Mouse (Mus musculus): ENCODE data around the gene Iglon5. TPM values are rescaled to one million over a fixed set of nuclear protein-coding genes. Genes with fewer than 3 reads are reported as not detected.

The Iglon5 gene
- polyA plus RNA-seq, 2 experiments: 0.07 TPM; not detected in 1

DNA sequence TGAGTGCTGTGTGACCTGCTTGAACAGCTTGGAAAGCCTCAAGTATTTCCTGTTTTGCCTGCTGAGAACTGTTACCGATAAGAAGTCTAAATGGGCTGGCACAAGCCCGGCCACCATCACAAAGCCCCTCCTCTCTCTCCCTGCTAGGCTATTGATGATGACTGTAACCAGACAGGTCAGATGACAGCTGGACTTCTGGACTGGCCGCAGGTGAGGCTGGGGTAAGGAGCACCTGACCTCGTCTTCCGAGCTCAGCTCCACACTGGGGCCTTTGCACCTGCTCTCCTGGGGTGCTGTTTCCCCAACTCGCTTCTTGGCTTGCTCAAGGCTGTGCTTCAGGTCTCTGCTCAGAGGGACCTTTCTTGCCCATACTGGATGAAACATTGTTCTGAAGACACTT is 35.5 kb downstream of the Iglon5 start:
- Histone ChIP-seq H3K27ac (no peak overlapping the region), H3K9ac (replicated peaks) (no peak overlapping the region), H3K36me3 (replicated peaks; ENCODE audit: control insufficient read depth, insufficient read depth, low read depth) (peaks cover 2% of the 10 kb centered on the region; the same call in 1 of the 2 replicates), H3K9me3 (ENCODE audit: control insufficient read depth, low read length) (no peaks in the 10 kb centered on the region), H3K4me1 (replicated peaks; ENCODE audit: control insufficient read depth in 2 of 2, insufficient read depth in 2 of 2, low read length in 1 of 2) (no peaks in the 10 kb centered on the region; a peak in 1 of 4 replicates), H3K4me2 (ENCODE audit: low read depth) (no peak overlapping the region), H3K27me3 (ENCODE audit: control insufficient read depth, insufficient read depth, low read length) (no peaks in the 10 kb centered on the region), H3K4me3 (ENCODE audit: insufficient read depth in 1 of 2, low read depth in 2 of 2, low read length in 2 of 2) (no peak overlapping the region)
- DNase-seq (ENCODE audit: low read depth in 3 of 3, low spot score in 3 of 3) (no peak), ATAC-seq (ENCODE audit: insufficient read depth) (no peak)
- TF ChIP-seq CTCF (IDR thresholded peaks at IDR 0.05; ENCODE audit: low read depth): no peak
- WGBS (ENCODE audit: insufficient replicate concordance): 57% methylated on average over 6 of the region's 6 CpGs

DNA sequence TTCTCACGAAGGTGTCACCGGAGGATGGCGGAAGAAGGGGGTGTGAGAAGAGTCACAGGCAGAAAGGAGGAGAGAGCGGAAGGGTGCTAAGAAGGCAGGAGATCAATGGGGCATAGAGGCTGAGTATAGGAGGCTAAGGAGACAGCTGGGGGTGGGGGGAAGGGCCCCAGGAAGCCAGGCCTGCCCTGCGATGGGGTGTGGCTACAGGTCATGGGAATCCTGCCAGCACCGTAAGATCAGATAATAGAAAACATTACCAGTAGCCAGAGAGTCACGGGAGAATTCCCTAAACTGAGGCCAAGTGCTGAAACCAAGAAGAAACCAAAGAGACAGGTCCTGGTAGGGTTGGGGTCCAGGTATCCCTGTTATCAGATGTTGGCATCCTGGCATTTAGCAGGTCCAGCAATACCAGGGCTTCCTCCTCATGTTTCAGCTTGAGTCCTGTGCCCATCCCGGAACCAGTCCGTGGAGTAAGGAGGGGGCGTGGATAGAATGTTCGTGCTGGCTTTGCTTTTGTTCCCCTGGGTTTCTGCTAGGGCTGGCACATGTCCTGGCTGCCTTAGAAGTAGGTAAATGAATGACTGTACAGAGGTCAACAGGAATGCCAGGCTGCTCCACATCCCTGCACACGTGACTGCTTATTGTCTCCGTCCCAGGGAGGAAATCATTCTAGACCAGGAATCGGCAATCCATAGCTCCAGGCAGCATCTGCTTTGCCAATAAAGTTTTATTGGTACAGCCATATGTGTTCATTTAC is 36.1 kb downstream of the Iglon5 start:
- Histone ChIP-seq H3K4me3 (ENCODE audit: insufficient read depth in 1 of 2, low read depth in 2 of 2, low read length in 2 of 2) (no peak overlapping the region), H3K4me1 (replicated peaks; ENCODE audit: control insufficient read depth in 2 of 2, insufficient read depth in 2 of 2, low read length in 1 of 2) (peaks cover 0 to 2% of the 10 kb centered on the region in 2 experiments; a peak in 1 of 4 replicates), H3K27ac (no peak overlapping the region), H3K9me3 (ENCODE audit: control insufficient read depth, low read length) (no peaks in the 10 kb centered on the region), H3K4me2 (ENCODE audit: low read depth) (no peak overlapping the region), H3K9ac (replicated peaks) (no peak overlapping the region), H3K36me3 (replicated peaks; ENCODE audit: control insufficient read depth, insufficient read depth, low read depth) (peaks cover 2% of the 10 kb centered on the region; the same call in 1 of the 2 replicates), H3K27me3 (ENCODE audit: control insufficient read depth, insufficient read depth, low read length) (no peaks in the 10 kb centered on the region)
- DNase-seq (ENCODE audit: low read depth in 3 of 3, low spot score in 3 of 3) (no peak), ATAC-seq (ENCODE audit: insufficient read depth) (no peak)
- TF ChIP-seq CTCF (IDR thresholded peaks at IDR 0.05; ENCODE audit: low read depth) (no peak), EP300 (IDR thresholded peaks at IDR 0.05; ENCODE audit: low read depth) (no peak)
- 68% methylated on average over 14 of the region's 14 CpGs for WGBS (ENCODE audit: insufficient replicate concordance)

DNA sequence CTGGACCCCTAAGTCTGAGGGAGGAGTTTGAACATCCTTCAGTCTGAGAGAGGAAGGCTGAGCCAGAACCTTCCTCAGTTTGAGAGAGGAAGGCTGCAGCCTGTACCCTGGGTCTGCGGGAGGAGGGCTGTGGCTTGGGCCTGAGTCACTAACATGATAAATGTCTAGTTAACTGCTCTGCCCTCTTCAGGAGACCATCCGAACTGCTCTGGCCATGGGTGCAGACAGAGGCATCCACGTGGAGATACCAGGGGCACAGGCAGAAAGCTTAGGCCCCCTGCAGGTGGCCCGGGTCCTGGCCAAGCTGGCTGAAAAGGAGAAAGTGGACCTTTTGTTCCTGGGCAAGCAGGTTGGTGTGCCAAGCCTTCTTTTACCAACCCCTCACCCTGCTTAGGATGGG is 37.3 kb downstream of the Iglon5 start:
- peaks cover 2% of the 10 kb centered on the region; the same call in 1 of the 2 replicates for H3K36me3 ChIP-seq (replicated peaks; ENCODE audit: control insufficient read depth, insufficient read depth, low read depth)
- peak; percentile 28; the same call in 1 of the 2 replicates for ATAC-seq (ENCODE audit: insufficient read depth)
- peaks cover 0 to 4% of the 10 kb centered on the region in 2 experiments; a peak in 1 of 4 replicates for H3K4me1 ChIP-seq (replicated peaks; ENCODE audit: control insufficient read depth in 2 of 2, insufficient read depth in 2 of 2, low read length in 1 of 2)
- no peaks in the 10 kb centered on the region for H3K9me3 ChIP-seq (ENCODE audit: control insufficient read depth, low read length)
- no peak for DNase-seq (ENCODE audit: low read depth in 3 of 3, low spot score in 3 of 3)
- H3K4me3 ChIP-seq (ENCODE audit: insufficient read depth in 1 of 2, low read depth in 2 of 2, low read length in 2 of 2): no peak overlapping the region
- no peak overlapping the region for H3K27ac ChIP-seq
- no peak for TF ChIP-seq EP300 (IDR thresholded peaks at IDR 0.05; ENCODE audit: low read depth)
- TF ChIP-seq CTCF (IDR thresholded peaks at IDR 0.05; ENCODE audit: low read depth): peak; percentile 57
- H3K4me2 ChIP-seq (ENCODE audit: low read depth): no peak overlapping the region
- H3K27me3 ChIP-seq (ENCODE audit: control insufficient read depth, insufficient read depth, low read length): no peaks in the 10 kb centered on the region
- WGBS (ENCODE audit: insufficient replicate concordance): 32% methylated on average over 4 of the region's 4 CpGs
- H3K9ac ChIP-seq (replicated peaks): no peak overlapping the region

DNA sequence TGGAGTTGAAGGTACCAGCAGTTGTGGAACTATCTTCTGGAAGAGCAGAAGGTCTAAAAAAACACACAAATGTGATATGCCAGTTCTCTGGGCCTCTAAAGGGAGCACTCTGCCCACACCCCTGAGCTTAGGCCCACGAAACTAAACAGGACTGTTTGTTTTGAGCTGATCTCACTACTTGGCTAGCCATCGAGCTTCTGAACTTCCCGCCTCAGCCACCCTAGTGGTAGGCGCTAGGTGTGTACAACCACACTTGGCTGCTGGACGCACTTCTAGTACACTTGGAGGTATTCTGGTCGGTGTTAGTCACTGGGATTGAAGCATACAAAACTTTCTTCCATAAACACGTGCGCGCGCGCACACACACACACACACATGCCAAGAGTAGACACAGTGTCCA is 38.1 kb downstream of the Iglon5 start:
- H3K4me1 ChIP-seq (replicated peaks; ENCODE audit: control insufficient read depth in 2 of 2, insufficient read depth in 2 of 2, low read length in 1 of 2): peaks cover 0 to 4% of the 10 kb centered on the region in 2 experiments; a peak in 1 of 4 replicates
- DNase-seq (ENCODE audit: low read depth in 3 of 3, low spot score in 3 of 3) (no peak), ATAC-seq (ENCODE audit: insufficient read depth) (no peak)
- H3K36me3 ChIP-seq (replicated peaks; ENCODE audit: control insufficient read depth, insufficient read depth, low read depth): peaks cover 2% of the 10 kb centered on the region; the same call in 1 of the 2 replicates
- no peaks in the 10 kb centered on the region for H3K9me3 ChIP-seq (ENCODE audit: control insufficient read depth, low read length)
- WGBS (ENCODE audit: insufficient replicate concordance): 79% methylated on average over 11 of the region's 11 CpGs
- TF ChIP-seq CTCF (IDR thresholded peaks at IDR 0.05; ENCODE audit: low read depth) (no peak), EP300 (IDR thresholded peaks at IDR 0.05; ENCODE audit: low read depth) (no peak)
- no peak overlapping the region for H3K27ac ChIP-seq
- H3K4me3 ChIP-seq (ENCODE audit: insufficient read depth in 1 of 2, low read depth in 2 of 2, low read length in 2 of 2): no peak overlapping the region
- H3K9ac ChIP-seq (replicated peaks): no peak overlapping the region
- H3K4me2 ChIP-seq (ENCODE audit: low read depth): no peak overlapping the region
- no peaks in the 10 kb centered on the region for H3K27me3 ChIP-seq (ENCODE audit: control insufficient read depth, insufficient read depth, low read length)

DNA sequence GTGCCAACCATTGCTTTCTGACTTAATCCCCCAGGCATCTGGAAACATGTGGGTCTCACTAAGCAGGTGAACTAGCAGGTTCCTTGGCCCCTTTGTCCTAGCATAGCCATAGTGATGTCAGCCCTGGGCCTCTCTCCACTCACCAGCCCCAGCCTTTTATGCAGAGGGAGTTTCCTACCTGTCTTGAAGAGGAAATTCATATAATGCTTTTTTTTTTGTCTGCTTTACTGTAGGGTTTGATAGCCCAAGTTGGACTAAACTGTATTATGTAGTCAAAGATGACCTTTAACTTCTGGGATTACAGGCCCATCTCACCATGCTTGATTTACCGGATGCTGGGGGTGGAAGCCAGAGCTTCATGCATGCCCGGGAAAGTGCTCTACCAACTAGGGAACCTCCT is 40.1 kb downstream of the Iglon5 start:
- ATAC-seq (ENCODE audit: insufficient read depth) (no peak), DNase-seq (ENCODE audit: low read depth in 3 of 3, low spot score in 3 of 3) (no peak)
- peaks cover under 1 to 8% of the 10 kb centered on the region in 2 experiments; a peak in 2 of 4 replicates for H3K4me1 ChIP-seq (replicated peaks; ENCODE audit: control insufficient read depth in 2 of 2, insufficient read depth in 2 of 2, low read length in 1 of 2)
- H3K4me2 ChIP-seq (ENCODE audit: low read depth): no peak overlapping the region
- TF ChIP-seq EP300 (IDR thresholded peaks at IDR 0.05; ENCODE audit: low read depth) (no peak), CTCF (IDR thresholded peaks at IDR 0.05; ENCODE audit: low read depth) (no peak)
- no peak overlapping the region for H3K27ac ChIP-seq
- WGBS (ENCODE audit: insufficient replicate concordance): 79% methylated on average over 2 of the region's 2 CpGs
- H3K4me3 ChIP-seq (ENCODE audit: insufficient read depth in 1 of 2, low read depth in 2 of 2, low read length in 2 of 2): no peak overlapping the region
- no peaks in the 10 kb centered on the region for H3K27me3 ChIP-seq (ENCODE audit: control insufficient read depth, insufficient read depth, low read length)
- peaks cover 2% of the 10 kb centered on the region; the same call in 1 of the 2 replicates for H3K36me3 ChIP-seq (replicated peaks; ENCODE audit: control insufficient read depth, insufficient read depth, low read depth)
- no peaks in the 10 kb centered on the region for H3K9me3 ChIP-seq (ENCODE audit: control insufficient read depth, low read length)
- H3K9ac ChIP-seq (replicated peaks): no peak overlapping the region

All from liver, embryonic 14.5 days (tissue).